Mouse (Mus musculus): ENCODE results near the gene Dcps.

Dcps gene

GRCm38 (mm10) chr9:35131637-35132397 is 44.0 kb downstream of the Dcps start:
- DNase-seq (ENCODE audit: low spot score in 2 of 2), result no peak

GRCm38 (mm10) chr9:35128995-35129418 is 46.9 kb downstream of the Dcps start:
- DNase-seq (ENCODE audit: low spot score in 2 of 2), result no peak

GRCm38 (mm10) chr9:35128564-35128963 is 47.3 kb downstream of the Dcps start:
- DNase-seq (ENCODE audit: low spot score in 2 of 2), result no peak

GRCm38 (mm10) chr9:35127561-35127960 is 48.3 kb downstream of the Dcps start:
- no peak for DNase-seq (ENCODE audit: low spot score in 2 of 2)

- no peak for DNase-seq (ENCODE audit: low spot score in 2 of 2)
These were observed 48.7 kb downstream of the Dcps start for GRCm38 (mm10) chr9:35127147-35127546.

GRCm38 (mm10) chr9:35124678-35124955 is 51.2 kb downstream of the Dcps start:
- DNase-seq (ENCODE audit: low spot score in 2 of 2), result no peak

GRCm38 (mm10) chr9:35123804-35124677 is 51.8 kb downstream of the Dcps start:
- DNase-seq (ENCODE audit: low spot score in 2 of 2), result no peak

GRCm38 (mm10) chr9:35123456-35123803 is 52.4 kb downstream of the Dcps start:
- no peak for DNase-seq (ENCODE audit: low spot score in 2 of 2)

GRCm38 (mm10) chr9:35122551-35123266 is 53.2 kb downstream of the Dcps start:
- peak in 1 of 2 experiments; percentile 37 for DNase-seq (ENCODE audit: low spot score in 2 of 2)

GRCm38 (mm10) chr9:35119168-35119567 is 56.7 kb downstream of the Dcps start, which contains the start of gene St3gal4:
St3gal4 (minus strand) TSS chr9:35119268.
- DNase-seq (ENCODE audit: low spot score in 2 of 2), result no peak

GRCm38 (mm10) chr9:35118563-35118962 is 57.3 kb downstream of the Dcps start:
- no peak for DNase-seq (ENCODE audit: low spot score in 2 of 2)

GRCm38 (mm10) chr9:35117384-35118295 is 58.2 kb downstream of the Dcps start:
- DNase-seq (ENCODE audit: low spot score in 2 of 2), result peak in 1 of 2 experiments; percentile 33

GRCm38 (mm10) chr9:35116391-35117381 is 59.2 kb downstream of the Dcps start:
- peak; percentile 72 for DNase-seq (ENCODE audit: low spot score in 2 of 2)

- no peak for DNase-seq (ENCODE audit: low spot score in 2 of 2)
These were observed 60.1 kb downstream of the Dcps start for GRCm38 (mm10) chr9:35115804-35116203.

- DNase-seq (ENCODE audit: low spot score in 2 of 2), result no peak
These were observed 60.6 kb downstream of the Dcps start for GRCm38 (mm10) chr9:35115299-35115698.

- DNase-seq (ENCODE audit: low spot score in 2 of 2), result no peak
These were observed 61.6 kb downstream of the Dcps start for GRCm38 (mm10) chr9:35114234-35114633.

- peak in 1 of 2 experiments; percentile 5 for DNase-seq (ENCODE audit: low spot score in 2 of 2)
These were observed 63.8 kb downstream of the Dcps start for GRCm38 (mm10) chr9:35111941-35112595.

GRCm38 (mm10) chr9:35111446-35111845 is 64.4 kb downstream of the Dcps start:
- no peak for DNase-seq (ENCODE audit: low spot score in 2 of 2)

- DNase-seq (ENCODE audit: low spot score in 2 of 2), result no peak
These were observed 65.3 kb downstream of the Dcps start for GRCm38 (mm10) chr9:35110567-35110966.

All from spleen, postnatal 14 days (tissue).